Mouse (Mus musculus) embryonic fibroblast, embryonic 13.5 days (primary cell): ENCODE measurements around the gene Fbxw8.

ENCODE experiments used
- CTCF ChIP-seq: IDR thresholded peaks from 2 replicates; pipeline ENCODE4 v1.5.1; 2011; ENCODE audit warnings: mild to moderate bottlenecking, control low read depth, low read length, moderate library complexity, borderline replicate concordance; ENCODE audit not compliant: insufficient read depth
- POLR2A ChIP-seq: IDR thresholded peaks from 2 replicates; pipeline ENCODE4 v1.6.1; 2011; ENCODE audit warnings: low read depth, mild to moderate bottlenecking, control low read depth, low read length, moderate library complexity

GRCm38 (mm10) chr5:118067572-118067971 lies 87.7 kb downstream of the Fbxw8 start:
- no peak for TF ChIP-seq CTCF
- no peak for TF ChIP-seq POLR2A
